Mouse (Mus musculus) midbrain, embryonic 13.5 days (tissue): ENCODE results near the gene Pdcd1lg2. TPM values are rescaled to one million over a fixed set of nuclear protein-coding genes. Genes with fewer than 3 reads are reported as not detected.

ENCODE experiments used
- ATAC-seq: fragments of 200-750 bp; cut with Nextera tagmentation; 2 replicates; pipeline ENCODE4 v1.8.0; 2017; ENCODE audit warnings: mild to moderate bottlenecking, moderate TSS enrichment, moderate library complexity
- H3K27ac ChIP-seq: fragments of 300-500 bp; sonication (generic); 2 replicates; pipeline ENCODE4 v1.5.1; 2015; ENCODE audit warnings: inconsistent platforms, mild to moderate bottlenecking, moderate library complexity
- H3K27me3 ChIP-seq: fragments of 300-500 bp; sonication (generic); 2 replicates; pipeline ENCODE4 v1.6.1; 2015; ENCODE audit warnings: mild to moderate bottlenecking, inconsistent platforms
- H3K36me3 ChIP-seq: fragments of 300-500 bp; sonication (generic); 2 replicates; pipeline ENCODE4 v1.6.1; 2015; ENCODE audit warnings: mild to moderate bottlenecking, inconsistent platforms
- H3K4me1 ChIP-seq: fragments of 300-500 bp; sonication (generic); replicated peaks from 2 replicates; pipeline ENCODE4 v1.6.1; 2015; ENCODE audit warnings: inconsistent platforms
- H3K4me2 ChIP-seq: fragments of 300-500 bp; sonication (generic); replicated peaks from 2 replicates; pipeline ENCODE4 v1.6.1; 2015; ENCODE audit warnings: moderate library complexity, mild to moderate bottlenecking, inconsistent platforms
- H3K4me3 ChIP-seq: fragments of 300-500 bp; sonication (generic); replicated peaks from 2 replicates; pipeline ENCODE4 v1.5.1; 2015; ENCODE audit warnings: mild to moderate bottlenecking, inconsistent platforms
- H3K9ac ChIP-seq: fragments of 300-500 bp; sonication (generic); replicated peaks from 2 replicates; pipeline ENCODE4 v1.6.1; 2015; ENCODE audit warnings: mild to moderate bottlenecking, inconsistent platforms
- H3K9me3 ChIP-seq: fragments of 300-500 bp; sonication (generic); 2 replicates; pipeline ENCODE4 v1.6.1; 2016; ENCODE audit warnings: mild to moderate bottlenecking, inconsistent platforms
- WGBS: fragments of 180-500 bp; shearing (Covaris S2); methylation state at CpG from one replicate; pipeline ENCODE4 v1.1.7; 2015; 5-methylcytosine and 5-hydroxymethylcytosine counted together
- polyA plus RNA-seq: library from polyadenylated mRNA; unstranded; fragments of >200 nt; fragmentation: Nextera tagmentation; extraction: Ambion mirVana; gene quantifications from 2 replicates; pipeline ENCODE4 v1.2.1, GENCODE M21; 2015

Gene Pdcd1lg2
- polyA plus RNA-seq, 1 experiment from 2014 or later: 0.09 TPM

- Histone ChIP-seq H3K36me3 (no peaks in the 10 kb centered on the region), H3K9me3 (no peaks in the 10 kb centered on the region), H3K27ac (no peak overlapping the region), H3K27me3 (no peaks in the 10 kb centered on the region), H3K4me3 (no peak overlapping the region), H3K4me2 (no peak overlapping the region), H3K4me1 (no peaks in the 10 kb centered on the region), H3K9ac (no peak overlapping the region)
- ATAC-seq: no peak
- 68% methylated on average over 4 of the region's 4 CpGs for WGBS
Observed at GRCm38 (mm10) chr19:29494454-29494853, 83.7 kb downstream of the Pdcd1lg2 start.

- Histone ChIP-seq H3K27ac (no peak overlapping the region), H3K9ac (no peak overlapping the region), H3K4me1 (no peaks in the 10 kb centered on the region), H3K27me3 (no peaks in the 10 kb centered on the region), H3K4me3 (no peak overlapping the region), H3K9me3 (no peaks in the 10 kb centered on the region), H3K4me2 (no peak overlapping the region), H3K36me3 (no peaks in the 10 kb centered on the region)
- ATAC-seq: no peak
- WGBS: 78% methylated on average over 6 of the region's 6 CpGs
Observed at GRCm38 (mm10) chr19:29496001-29496597, 85.4 kb downstream of the Pdcd1lg2 start.

GRCm38 (mm10) chr19:29496786-29497557 lies 86.3 kb downstream of the Pdcd1lg2 start:
- no peaks in the 10 kb centered on the region for H3K4me1 ChIP-seq
- no peak overlapping the region for H3K9ac ChIP-seq
- no peak overlapping the region for H3K4me2 ChIP-seq
- no peak for ATAC-seq
- WGBS: 83% methylated on average over 7 of the region's 7 CpGs
- H3K9me3 ChIP-seq: no peaks in the 10 kb centered on the region
- H3K36me3 ChIP-seq: no peaks in the 10 kb centered on the region
- H3K4me3 ChIP-seq: no peak overlapping the region
- no peak overlapping the region for H3K27ac ChIP-seq
- H3K27me3 ChIP-seq: no peaks in the 10 kb centered on the region

- Histone ChIP-seq H3K27me3 (no peaks in the 10 kb centered on the region), H3K9ac (no peak overlapping the region), H3K9me3 (no peaks in the 10 kb centered on the region), H3K36me3 (no peaks in the 10 kb centered on the region), H3K4me2 (no peak overlapping the region), H3K4me3 (no peak overlapping the region), H3K27ac (no peak overlapping the region), H3K4me1 (no peaks in the 10 kb centered on the region)
- no peak for ATAC-seq
- 89% methylated on average over 7 of the region's 7 CpGs for WGBS
Observed at GRCm38 (mm10) chr19:29497874-29498273, 87.2 kb downstream of the Pdcd1lg2 start.

- Histone ChIP-seq H3K4me1 (no peaks in the 10 kb centered on the region), H3K4me3 (no peak overlapping the region), H3K27me3 (no peaks in the 10 kb centered on the region), H3K4me2 (no peak overlapping the region), H3K9ac (no peak overlapping the region), H3K9me3 (no peaks in the 10 kb centered on the region), H3K27ac (no peak overlapping the region), H3K36me3 (no peaks in the 10 kb centered on the region)
- ATAC-seq: no peak
- 80% methylated on average over 6 of the region's 6 CpGs for WGBS
Observed at GRCm38 (mm10) chr19:29498842-29499456, 88.2 kb downstream of the Pdcd1lg2 start.

GRCm38 (mm10) chr19:29500333-29500732 lies 89.6 kb downstream of the Pdcd1lg2 start:
- no peak overlapping the region for H3K9ac ChIP-seq
- WGBS: 100% methylated on average over 1 of the region's 1 CpGs
- no peak for ATAC-seq

GRCm38 (mm10) chr19:29501106-29501505 lies 90.4 kb downstream of the Pdcd1lg2 start:
- WGBS: 41% methylated on average over 11 of the region's 11 CpGs
- Histone ChIP-seq H3K9me3 (no peaks in the 10 kb centered on the region), H3K4me1 (no peaks in the 10 kb centered on the region), H3K4me2 (peak overlapping the region; percentile 26), H3K9ac (no peak overlapping the region), H3K4me3 (no peak overlapping the region; the same call in 1 of the 2 replicates), H3K27me3 (no peaks in the 10 kb centered on the region), H3K36me3 (no peaks in the 10 kb centered on the region), H3K27ac (no peak overlapping the region)
- 0 out of 2 replicates have a peak, but pooled peaks have one; percentile 30 for ATAC-seq

More at GRCm38 (mm10) chr19:29500333-29500732, 89.6 kb downstream of the Pdcd1lg2 start:
- H3K4me1 ChIP-seq: no peaks in the 10 kb centered on the region
- no peak overlapping the region for H3K4me2 ChIP-seq
- H3K9me3 ChIP-seq: no peaks in the 10 kb centered on the region
- no peaks in the 10 kb centered on the region for H3K27me3 ChIP-seq
- H3K4me3 ChIP-seq: no peak overlapping the region
- no peaks in the 10 kb centered on the region for H3K36me3 ChIP-seq
- H3K27ac ChIP-seq: no peak overlapping the region

GRCm38 (mm10) chr19:29501507-29501906 lies 90.8 kb downstream of the Pdcd1lg2 start:
- H3K27me3 ChIP-seq: no peaks in the 10 kb centered on the region
- no peaks in the 10 kb centered on the region for H3K36me3 ChIP-seq
- 19% methylated on average over 6 of the region's 6 CpGs for WGBS
- H3K9me3 ChIP-seq: no peaks in the 10 kb centered on the region
- H3K4me2 ChIP-seq: peak overlapping the region; percentile 26; the same call in 1 of the 2 replicates
- no peak for ATAC-seq
- no peaks in the 10 kb centered on the region for H3K4me1 ChIP-seq
- no peak overlapping the region for H3K27ac ChIP-seq
- H3K4me3 ChIP-seq: no peak overlapping the region
- no peak overlapping the region for H3K9ac ChIP-seq

GRCm38 (mm10) chr19:29504131-29504530 lies 93.4 kb downstream of the Pdcd1lg2 start:
- ATAC-seq: no peak
- Histone ChIP-seq H3K4me1 (no peaks in the 10 kb centered on the region), H3K4me3 (no peak overlapping the region), H3K36me3 (no peaks in the 10 kb centered on the region), H3K4me2 (no peak overlapping the region), H3K9ac (no peak overlapping the region), H3K9me3 (no peaks in the 10 kb centered on the region), H3K27me3 (no peaks in the 10 kb centered on the region), H3K27ac (no peak overlapping the region)
- WGBS: 93% methylated on average over 2 of the region's 2 CpGs

GRCm38 (mm10) chr19:29505617-29506016 lies 94.9 kb downstream of the Pdcd1lg2 start:
- ATAC-seq: no peak
- no peak overlapping the region for H3K4me2 ChIP-seq
- H3K36me3 ChIP-seq: no peaks in the 10 kb centered on the region
- no peak overlapping the region for H3K27ac ChIP-seq
- H3K4me1 ChIP-seq: no peaks in the 10 kb centered on the region
- H3K9me3 ChIP-seq: no peaks in the 10 kb centered on the region
- H3K4me3 ChIP-seq: no peak overlapping the region
- no peak overlapping the region for H3K9ac ChIP-seq
- WGBS: 85% methylated on average over 7 of the region's 7 CpGs
- H3K27me3 ChIP-seq: no peaks in the 10 kb centered on the region

GRCm38 (mm10) chr19:29508208-29508607 lies 97.5 kb downstream of the Pdcd1lg2 start:
- no peak for ATAC-seq
- H3K9ac ChIP-seq: no peak overlapping the region
- no peak overlapping the region for H3K4me2 ChIP-seq
- no peaks in the 10 kb centered on the region for H3K4me1 ChIP-seq
- H3K27me3 ChIP-seq: no peaks in the 10 kb centered on the region
- H3K9me3 ChIP-seq: no peaks in the 10 kb centered on the region
- H3K27ac ChIP-seq: no peak overlapping the region
- 61% methylated on average over 7 of the region's 7 CpGs for WGBS
- no peak overlapping the region for H3K4me3 ChIP-seq
- no peaks in the 10 kb centered on the region for H3K36me3 ChIP-seq

- WGBS: 91% methylated on average over 7 of the region's 7 CpGs
- ATAC-seq: no peak
- no peak overlapping the region for H3K4me2 ChIP-seq
- no peak overlapping the region for H3K27ac ChIP-seq
- no peaks in the 10 kb centered on the region for H3K27me3 ChIP-seq
- H3K36me3 ChIP-seq: no peaks in the 10 kb centered on the region; the same call in 1 of the 2 replicates
- H3K9ac ChIP-seq: no peak overlapping the region
- peaks cover 4% of the 10 kb centered on the region; the same call in 1 of the 2 replicates for H3K9me3 ChIP-seq
- no peaks in the 10 kb centered on the region for H3K4me1 ChIP-seq
- no peak overlapping the region for H3K4me3 ChIP-seq
Observed at GRCm38 (mm10) chr19:29509857-29510256, 99.1 kb downstream of the Pdcd1lg2 start.
